ENCODE assay signal across 9 mouse cellular contexts in the genomic region with DNA sequence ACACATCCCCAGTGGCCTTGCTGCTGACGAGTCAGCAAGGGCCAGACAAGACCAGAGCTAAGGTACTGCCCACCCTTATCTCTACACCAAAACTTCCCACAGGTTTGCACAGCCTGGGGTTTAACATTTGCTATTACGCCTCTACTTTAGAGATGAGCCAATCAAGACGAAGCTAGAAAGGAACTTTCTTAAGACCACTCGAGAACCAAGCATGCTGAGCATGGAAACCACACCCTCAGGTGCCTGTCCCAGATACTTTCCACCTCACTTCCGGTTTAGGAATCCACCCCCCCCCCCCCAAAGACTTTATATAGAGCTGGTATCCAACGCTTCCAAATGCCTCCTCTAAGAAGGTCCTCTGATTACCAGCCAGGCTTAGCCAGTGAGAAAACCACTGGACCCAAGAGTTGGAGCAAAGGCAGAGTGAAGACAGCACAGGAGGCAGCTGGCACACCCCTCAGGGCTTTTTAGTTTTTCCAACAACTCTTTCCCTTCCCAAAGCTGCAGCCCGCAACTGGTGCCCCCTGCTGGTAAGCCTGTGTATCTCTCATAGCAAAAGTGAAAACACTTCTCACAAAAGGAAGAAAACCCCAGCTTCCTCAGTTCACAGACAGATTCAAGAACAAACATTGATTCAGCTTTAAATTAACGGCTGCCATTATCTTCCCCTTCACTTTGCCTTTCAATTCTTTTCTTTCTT. TPM values are rescaled to one million over a fixed set of nuclear protein-coding genes. Genes with fewer than 3 reads are reported as not detected.
A peak's percentile ranks its signal among the peaks of the same experiment; 100 is the strongest.
DNase-seq lines count a peak whose midpoint lies in the region; ATAC-seq and TF ChIP-seq lines count a peak whose summit lies in the region.
"Had no signal": no experiment of that assay in that cellular context is flagged by ENCODE, and none has a peak within 500 bp of the region (broad histone marks: within the 10 kb centered on the region; RNA-seq: fewer than 3 reads in every experiment).

No protein-coding gene starts in this region.

- no peak overlapping the region for H3K4me3 ChIP-seq in liver, embryonic 14.5 days (ENCODE audit: insufficient read depth in 1 of 2, low read depth in 2 of 2, low read length in 2 of 2)
- H3K4me3 ChIP-seq in spleen, adult 2 months (ENCODE audit: extremely low read depth, insufficient read depth, insufficient read length) = no peak overlapping the region
- H3K4me3 ChIP-seq: neural tube, embryonic 12.5 days had no signal

- peaks cover 22% of the 10 kb centered on the region for H3K27me3 ChIP-seq in liver, embryonic 14.5 days (ENCODE audit: control insufficient read depth, insufficient read depth, low read length)
- no peaks in the 10 kb centered on the region; the same call in 1 of the 2 replicates for H3K27me3 ChIP-seq in spleen, adult 2 months (ENCODE audit: control insufficient read depth, insufficient read depth, low read length)
- H3K27me3 ChIP-seq: neural tube, embryonic 12.5 days had no signal

- H3K4me1 ChIP-seq in liver, embryonic 14.5 days (replicated peaks; ENCODE audit: control insufficient read depth in 2 of 2, insufficient read depth in 2 of 2, low read length in 1 of 2) = peaks cover 0 to 7% of the 10 kb centered on the region in 2 experiments; a peak in 2 of 4 replicates
- no peaks in the 10 kb centered on the region; the same call in 1 of the 2 replicates for H3K4me1 ChIP-seq in spleen, adult 2 months (ENCODE audit: control insufficient read depth, insufficient read depth, insufficient read length)

- no peak overlapping the region for H3K9ac ChIP-seq in liver, embryonic 14.5 days (replicated peaks)
- H3K9ac ChIP-seq: neural tube, embryonic 12.5 days had no signal

- 34% methylated on average over 8 of the region's 8 CpGs for WGBS in liver, embryonic 14.5 days (ENCODE audit: insufficient replicate concordance)
- WGBS in spleen, adult 2 months = 48% methylated on average over 8 of the region's 8 CpGs

- peak; percentile 26 to 51 for DNase-seq in layer of hippocampus, postnatal 14 days (ENCODE audit: low spot score in 2 of 2)
- DNase-seq in layer of hippocampus, adult 8-10 months (ENCODE audit: low spot score in 2 of 2) = no peak
- peak; percentile 74 for DNase-seq in ES-CJ7 (ENCODE audit: low read depth, low spot score)
- DNase-seq in adrenal gland, postnatal 36 days = peak; percentile 79 to 90
- DNase-seq in forelimb bud, embryonic 11.5 days (ENCODE audit: low read depth, low spot score) = peak; percentile 49
- no peak for DNase-seq in liver, embryonic 14.5 days (ENCODE audit: low read depth in 3 of 3, low spot score in 3 of 3)
- DNase-seq in spleen, adult 2 months (ENCODE audit: low read depth in 1 of 2, low spot score in 2 of 2) = peak in 1 of 2 experiments; percentile 64

- peak; percentile 70 for TF ChIP-seq CTCF in liver, embryonic 14.5 days (IDR thresholded peaks at IDR 0.05; ENCODE audit: low read depth)
- peak; percentile 55; the same call in 1 of the 2 replicates for TF ChIP-seq CTCF in spleen, adult 2 months (IDR thresholded peaks at IDR 0.05; ENCODE audit: extremely low read depth, insufficient read depth, insufficient read length, insufficient replicate concordance)

- H3K4me2 ChIP-seq in liver, embryonic 14.5 days (ENCODE audit: low read depth) = no peak overlapping the region
- H3K4me2 ChIP-seq: neural tube, embryonic 12.5 days had no signal

- H3K9me3 ChIP-seq in liver, embryonic 14.5 days (ENCODE audit: control insufficient read depth, low read length) = no peaks in the 10 kb centered on the region
- H3K9me3 ChIP-seq: neural tube, embryonic 12.5 days had no signal

- no peak for ATAC-seq in liver, embryonic 14.5 days (ENCODE audit: insufficient read depth)
- no peak; the same call in 1 of the 2 replicates for ATAC-seq in erythroblast, adult 5-6 weeks (replicated peaks; ENCODE audit: low FRiP score, poor library complexity, severe bottlenecking)

- TF ChIP-seq POLR2A in spleen, adult 2 months (IDR thresholded peaks at IDR 0.05; ENCODE audit: low read depth, low read length) = no peak

- TF ChIP-seq EP300 in liver, embryonic 14.5 days (IDR thresholded peaks at IDR 0.05; ENCODE audit: low read depth) = no peak

- no peaks in the 10 kb centered on the region for H3K36me3 ChIP-seq in liver, embryonic 14.5 days (replicated peaks; ENCODE audit: control insufficient read depth, insufficient read depth, low read depth)
- no peaks in the 10 kb centered on the region for H3K36me3 ChIP-seq in spleen, adult 2 months (ENCODE audit: control insufficient read depth, insufficient read depth, low read length)
- H3K36me3 ChIP-seq: neural tube, embryonic 12.5 days had no signal

- no peak overlapping the region for H3K27ac ChIP-seq in liver, embryonic 14.5 days
- no peak overlapping the region for H3K27ac ChIP-seq in spleen, adult 2 months (ENCODE audit: insufficient read depth, low read length)
- H3K27ac ChIP-seq: neural tube, embryonic 12.5 days had no signal

RNA-seq across cellular contexts. Expression of a gene that starts 4.1 kb away (rescaled TPM):
- 10 to 100 TPM; 35.6 to 36.5 TPM for total RNA-seq in layer of hippocampus, postnatal 14 days (2021)
- 10 to 100 TPM; 33.8 to 50.3 (median 42.2) TPM for total RNA-seq in layer of hippocampus, adult 8-10 months (2022)
- 1 to 10 TPM; 1.5 to 1.9 TPM for total RNA-seq in adrenal gland, postnatal 36 days (2021)
- polyA plus RNA-seq in liver, embryonic 14.5 days (2012; rRNA removed) = 0.42 and 0.44 TPM in 2 replicates
- polyA plus RNA-seq in liver, embryonic 14.5 days (2014; fragmentation: Nextera tagmentation; extraction: Ambion mirVana) = 0.51 and 0.63 TPM in 2 replicates
- polyA plus RNA-seq in spleen, adult 2 months (2012; rRNA removed) = 0.86 and 0.90 TPM in 2 replicates
- 0.21 TPM in 1 of 2 replicates, not detected in the other for total RNA-seq in erythroblast, adult 5-6 weeks (2015; ENCODE audit: low replicate concordance)
- total RNA-seq in erythroblast, adult 5-6 weeks (2017; ENCODE audit: low replicate concordance) = 0.14 TPM in 1 of 2 replicates, not detected in the other

RNA-seq across cellular contexts. Expression of a gene that starts 10.9 kb away (rescaled TPM):
- 100 to 1,000 TPM; 135 to 137 TPM for total RNA-seq in layer of hippocampus, postnatal 14 days (2021)
- total RNA-seq in layer of hippocampus, adult 8-10 months (2022) = 100 to 1,000 TPM in 2 of 4 experiments, 10 to 100 TPM in 2; 91.1 to 119 (median 106) TPM
- 100 to 1,000 TPM; 123 to 133 TPM for total RNA-seq in adrenal gland, postnatal 36 days (2021)
- polyA plus RNA-seq in liver, embryonic 14.5 days (2012; rRNA removed) = 44.1 and 62.9 TPM in 2 replicates
- 9.7 and 10.5 TPM in 2 replicates for polyA plus RNA-seq in liver, embryonic 14.5 days (2014; fragmentation: Nextera tagmentation; extraction: Ambion mirVana)
- polyA plus RNA-seq in spleen, adult 2 months (2012; rRNA removed) = 94.2 and 155 TPM in 2 replicates
- 29.6 and 35.1 TPM in 2 replicates for total RNA-seq in erythroblast, adult 5-6 weeks (2015; ENCODE audit: low replicate concordance)
- total RNA-seq in erythroblast, adult 5-6 weeks (2017; ENCODE audit: low replicate concordance) = 12.9 and 24.4 TPM in 2 replicates

RNA-seq across cellular contexts. Expression of a gene that starts 40.0 kb away (rescaled TPM):
- 10 to 100 TPM; 27.5 to 27.7 TPM for total RNA-seq in layer of hippocampus, postnatal 14 days (2021)
- total RNA-seq in layer of hippocampus, adult 8-10 months (2022) = 10 to 100 TPM; 29.5 to 39.2 (median 33.4) TPM
- total RNA-seq in adrenal gland, postnatal 36 days (2021) = 10 to 100 TPM; 57.2 to 62.8 TPM
- 5.8 and 6.9 TPM in 2 replicates for polyA plus RNA-seq in liver, embryonic 14.5 days (2012; rRNA removed)
- 17.7 and 18.3 TPM in 2 replicates for polyA plus RNA-seq in liver, embryonic 14.5 days (2014; fragmentation: Nextera tagmentation; extraction: Ambion mirVana)
- polyA plus RNA-seq in spleen, adult 2 months (2012; rRNA removed) = 22.6 and 24.7 TPM in 2 replicates
- 9.2 and 15.0 TPM in 2 replicates for total RNA-seq in erythroblast, adult 5-6 weeks (2015; ENCODE audit: low replicate concordance)
- total RNA-seq in erythroblast, adult 5-6 weeks (2017; ENCODE audit: low replicate concordance) = 4.7 and 14.4 TPM in 2 replicates

Comparison
In these comparisons a context has a peak if more than half of its experiments do, and no peak if none do; other contexts are left out.
1. DNase-seq: peak in layer of hippocampus, postnatal 14 days (2 of 2), ES-CJ7 (single experiment), adrenal gland, postnatal 36 days (2 of 2) and forelimb bud, embryonic 11.5 days (single experiment); none in layer of hippocampus, adult 8-10 months (0 of 2) and liver, embryonic 14.5 days (0 of 3).
2. RNA of a gene that starts 4.1 kb away (total RNA-seq): 33.8 to 50.3 TPM in layer of hippocampus, adult 8-10 months and 35.6 to 36.5 TPM in layer of hippocampus, postnatal 14 days; 1.5 to 1.9 TPM in adrenal gland, postnatal 36 days and 0.14 to 0.21 TPM in erythroblast, adult 5-6 weeks; every median in the first group is over 10 times any median in the second.